Mouse (Mus musculus): ENCODE measurements around the gene Ptms. TPM values are rescaled to one million over a fixed set of nuclear protein-coding genes. Genes with fewer than 3 reads are reported as not detected.

Ptms gene
- polyA plus RNA-seq, 1 experiment from 2014 or later = 880 TPM

Other genes with a start within 250 kb of the Ptms start
- gene Emg1, start 207.9 kb downstream of the Ptms start, polyA plus RNA-seq (2015; fragmentation: Nextera tagmentation; extraction: Ambion mirVana) = 107 and 109 TPM in 2 replicates
- 254 and 256 TPM in 2 replicates for gene Phb2, start 207.8 kb downstream of the Ptms start, polyA plus RNA-seq (2015; fragmentation: Nextera tagmentation; extraction: Ambion mirVana)
- gene Ptpn6, start 181.4 kb downstream of the Ptms start, polyA plus RNA-seq (2015; fragmentation: Nextera tagmentation; extraction: Ambion mirVana) = 3.9 and 5.6 TPM in 2 replicates
- gene Grcc10, start 178.7 kb downstream of the Ptms start, polyA plus RNA-seq (2015; fragmentation: Nextera tagmentation; extraction: Ambion mirVana) = 668 and 674 TPM in 2 replicates
- not detected in 2 replicates for gene Gm45234, start 164.1 kb downstream of the Ptms start, polyA plus RNA-seq (2015; fragmentation: Nextera tagmentation; extraction: Ambion mirVana)
- 32.7 and 34.3 TPM in 2 replicates for gene Atn1, start 163.6 kb downstream of the Ptms start, polyA plus RNA-seq (2015; fragmentation: Nextera tagmentation; extraction: Ambion mirVana)
- gene Eno2, start 150.4 kb downstream of the Ptms start, polyA plus RNA-seq (2015; fragmentation: Nextera tagmentation; extraction: Ambion mirVana) = 89.2 and 90.8 TPM in 2 replicates
- gene Lrrc23, start 140.4 kb downstream of the Ptms start, polyA plus RNA-seq (2015; fragmentation: Nextera tagmentation; extraction: Ambion mirVana) = 4.8 and 6.7 TPM in 2 replicates
- gene Spsb2, start 111.4 kb downstream of the Ptms start, polyA plus RNA-seq (2015; fragmentation: Nextera tagmentation; extraction: Ambion mirVana) = 8.8 and 10.1 TPM in 2 replicates
- 383 and 391 TPM in 2 replicates for gene Tpi1, start 105.8 kb downstream of the Ptms start, polyA plus RNA-seq (2015; fragmentation: Nextera tagmentation; extraction: Ambion mirVana)
- 233 and 234 TPM in 2 replicates for gene Usp5, start 90.6 kb downstream of the Ptms start, polyA plus RNA-seq (2015; fragmentation: Nextera tagmentation; extraction: Ambion mirVana)
- gene Cdca3, start 90.6 kb downstream of the Ptms start, polyA plus RNA-seq (2015; fragmentation: Nextera tagmentation; extraction: Ambion mirVana) = 23.2 and 32.9 TPM in 2 replicates
- gene Gnb3, start 79.8 kb downstream of the Ptms start, polyA plus RNA-seq (2015; fragmentation: Nextera tagmentation; extraction: Ambion mirVana) = 2.6 and 2.8 TPM in 2 replicates
- 16.1 and 18.1 TPM in 2 replicates for gene P3h3, start 62.4 kb downstream of the Ptms start, polyA plus RNA-seq (2015; fragmentation: Nextera tagmentation; extraction: Ambion mirVana)
- 41.0 and 42.0 TPM in 2 replicates for gene Gpr162, start 56.1 kb downstream of the Ptms start, polyA plus RNA-seq (2015; fragmentation: Nextera tagmentation; extraction: Ambion mirVana)
- gene Cd4, start 31.9 kb downstream of the Ptms start, polyA plus RNA-seq (2015; fragmentation: Nextera tagmentation; extraction: Ambion mirVana) = 0.21 and 0.33 TPM in 2 replicates
- 2.8 and 3.2 TPM in 2 replicates for gene Lag3, start 8.4 kb downstream of the Ptms start, polyA plus RNA-seq (2015; fragmentation: Nextera tagmentation; extraction: Ambion mirVana)
- 559 and 568 TPM in 2 replicates for gene Mlf2, start 11.3 kb upstream of the Ptms start, polyA plus RNA-seq (2015; fragmentation: Nextera tagmentation; extraction: Ambion mirVana)
- 94.5 and 95.5 TPM in 2 replicates for gene Cops7a, start 45.4 kb upstream of the Ptms start, polyA plus RNA-seq (2015; fragmentation: Nextera tagmentation; extraction: Ambion mirVana)
- 70.8 and 75.8 TPM in 2 replicates for gene Pianp, start 76.6 kb upstream of the Ptms start, polyA plus RNA-seq (2015; fragmentation: Nextera tagmentation; extraction: Ambion mirVana)
- gene Zfp384, start 89.0 kb upstream of the Ptms start, polyA plus RNA-seq (2015; fragmentation: Nextera tagmentation; extraction: Ambion mirVana) = 19.1 and 19.9 TPM in 2 replicates
- 165 and 178 TPM in 2 replicates for gene Ing4, start 119.7 kb upstream of the Ptms start, polyA plus RNA-seq (2015; fragmentation: Nextera tagmentation; extraction: Ambion mirVana)
- 18.4 and 19.6 TPM in 2 replicates for gene Acrbp, start 129.6 kb upstream of the Ptms start, polyA plus RNA-seq (2015; fragmentation: Nextera tagmentation; extraction: Ambion mirVana)
- gene Lpar5, start 147.8 kb upstream of the Ptms start, polyA plus RNA-seq (2015; fragmentation: Nextera tagmentation; extraction: Ambion mirVana) = 0.56 and 0.60 TPM in 2 replicates
- 105 and 125 TPM in 2 replicates for gene Chd4, start 175.9 kb upstream of the Ptms start, polyA plus RNA-seq (2015; fragmentation: Nextera tagmentation; extraction: Ambion mirVana)
- 48.4 and 49.1 TPM in 2 replicates for gene Nop2, start 211.8 kb upstream of the Ptms start, polyA plus RNA-seq (2015; fragmentation: Nextera tagmentation; extraction: Ambion mirVana)
- gene Iffo1, start 225.1 kb upstream of the Ptms start, polyA plus RNA-seq (2015; fragmentation: Nextera tagmentation; extraction: Ambion mirVana) = 22.0 and 23.3 TPM in 2 replicates
- gene Gapdh, start 246.4 kb upstream of the Ptms start, polyA plus RNA-seq (2015; fragmentation: Nextera tagmentation; extraction: Ambion mirVana) = 1,389 and 1,453 TPM in 2 replicates

All from midbrain, embryonic 15.5 days (tissue).